11 mouse cellular contexts compared by ENCODE assay signal in the genomic region with DNA sequence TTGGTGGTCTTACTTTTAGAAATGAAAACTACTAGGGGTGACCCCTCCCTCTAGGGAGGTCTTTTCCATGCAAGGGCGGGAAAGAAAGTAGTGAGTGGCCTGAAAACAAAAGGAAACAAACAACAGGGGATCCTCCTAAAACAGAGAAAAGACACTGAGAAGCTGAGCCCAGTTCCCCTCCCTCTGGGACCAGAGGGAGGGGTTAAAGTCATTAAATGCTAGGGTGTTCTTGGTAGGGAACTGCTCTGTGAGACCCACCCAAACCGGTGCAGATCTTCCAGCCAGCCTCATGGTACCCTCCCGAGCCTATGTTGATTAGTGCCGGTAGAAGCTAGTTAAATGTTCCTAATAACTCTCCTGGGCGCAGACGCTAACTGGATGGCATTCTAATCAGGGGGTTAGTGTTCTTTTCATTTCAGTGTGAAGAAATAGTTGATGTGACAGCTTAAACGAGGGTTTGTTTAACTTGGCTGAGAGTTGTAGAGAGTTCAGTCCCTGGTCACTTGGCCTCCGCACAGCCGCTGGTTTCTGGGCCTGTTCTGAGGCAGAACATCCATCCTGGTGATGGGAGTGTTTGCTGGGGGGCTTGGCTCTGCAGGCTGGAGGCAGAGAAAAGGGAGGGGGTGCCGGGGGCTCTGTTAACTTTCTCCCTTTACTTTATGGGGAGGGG. TPM values are rescaled to one million over a fixed set of nuclear protein-coding genes. Genes with fewer than 3 reads are reported as not detected.
A peak's percentile ranks its signal among the peaks of the same experiment; 100 is the strongest.
DNase-seq lines count a peak whose midpoint lies in the region; ATAC-seq and TF ChIP-seq lines count a peak whose summit lies in the region.
"Had no signal": no experiment of that assay in that cellular context is flagged by ENCODE, and none has a peak within 500 bp of the region (broad histone marks: within the 10 kb centered on the region; RNA-seq: fewer than 3 reads in every experiment).

No protein-coding gene starts in this region.

- H3K27me3 ChIP-seq in lung, embryonic 15.5 days, result no peaks in the 10 kb centered on the region
- H3K27me3 ChIP-seq in kidney, embryonic 16.5 days (ENCODE audit: insufficient read depth, low read length), result no peaks in the 10 kb centered on the region
- no peaks in the 10 kb centered on the region for H3K27me3 ChIP-seq in stomach, embryonic 16.5 days (ENCODE audit: control insufficient read depth, insufficient read depth, low read length)

- no peaks in the 10 kb centered on the region for H3K36me3 ChIP-seq in lung, embryonic 15.5 days
- H3K36me3 ChIP-seq in kidney, embryonic 16.5 days (ENCODE audit: insufficient read depth, low read length), result no peaks in the 10 kb centered on the region
- H3K36me3 ChIP-seq in stomach, embryonic 16.5 days (ENCODE audit: control insufficient read depth, insufficient read depth, low read length), result no peaks in the 10 kb centered on the region

- peak overlapping the region; percentile 6; the same call in 1 of the 2 replicates for H3K4me2 ChIP-seq in lung, embryonic 15.5 days
- no peak overlapping the region; the same call in 1 of the 2 replicates for H3K4me2 ChIP-seq in kidney, embryonic 16.5 days (replicated peaks; ENCODE audit: low read depth, low read length)
- H3K4me2 ChIP-seq in stomach, embryonic 16.5 days (ENCODE audit: low read depth, low read length), result peak overlapping the region; percentile 34

- ATAC-seq in lung, embryonic 15.5 days (ENCODE audit: borderline replicate concordance, extremely low read depth, low FRiP score, low TSS enrichment), result peak; percentile 50; the same call in 1 of the 2 replicates
- ATAC-seq in kidney, embryonic 16.5 days (ENCODE audit: low FRiP score, low TSS enrichment), result peak; percentile 60
- ATAC-seq in stomach, embryonic 16.5 days (ENCODE audit: insufficient read depth, low FRiP score), result peak; percentile 69
- ATAC-seq: activated CD4-positive, CD25-positive, alpha-beta regulatory T cell, adult 4 months had no signal

- H3K27ac ChIP-seq in lung, embryonic 15.5 days, result peak overlapping the region; percentile 83
- H3K27ac ChIP-seq in kidney, embryonic 16.5 days (ENCODE audit: low read length), result peak overlapping the region; percentile 80
- H3K27ac ChIP-seq in stomach, embryonic 16.5 days (ENCODE audit: low read length), result peak overlapping the region; percentile 79

- H3K4me3 ChIP-seq in lung, embryonic 15.5 days, result no peak overlapping the region
- no peak overlapping the region for H3K4me3 ChIP-seq in lung, adult 2 months (replicated peaks; ENCODE audit: extremely low read depth, low read depth, low read length)
- H3K4me3 ChIP-seq in kidney, embryonic 16.5 days (ENCODE audit: low read length), result no peak overlapping the region
- 0 out of 2 replicates have a peak overlapping the region, but pooled peaks have one; percentile 5 for H3K4me3 ChIP-seq in stomach, embryonic 16.5 days (replicated peaks; ENCODE audit: low read length)

- no peaks in the 10 kb centered on the region for H3K9me3 ChIP-seq in lung, embryonic 15.5 days
- H3K9me3 ChIP-seq in kidney, embryonic 16.5 days (ENCODE audit: low read length), result no peaks in the 10 kb centered on the region
- no peaks in the 10 kb centered on the region for H3K9me3 ChIP-seq in stomach, embryonic 16.5 days (replicated peaks; ENCODE audit: control insufficient read depth, low read length)

- WGBS in lung, embryonic 15.5 days, result 20% methylated on average over 10 of the region's 10 CpGs
- WGBS in lung, adult 2 months, result 42% methylated on average over 10 of the region's 10 CpGs
- 33% methylated on average over 10 of the region's 10 CpGs for WGBS in kidney, embryonic 16.5 days
- 14% methylated on average over 10 of the region's 10 CpGs for WGBS in stomach, embryonic 16.5 days

- no peak for TF ChIP-seq POLR2A in lung, adult 2 months (IDR thresholded peaks at IDR 0.05; ENCODE audit: borderline replicate concordance, extremely low read depth, low read depth, low read length)

- peak; percentile 51 to 66 for DNase-seq in heart, adult 18-20 months
- DNase-seq in heart, adult 8-10 months (ENCODE audit: low spot score), result no peak
- DNase-seq in lung, adult 2 months, result no peak
- no peak for DNase-seq in cerebellum, adult 8-10 months
- DNase-seq in MN1 (ENCODE audit: low spot score), result no peak
- DNase-seq: B cell, adult 2 months; midbrain, embryonic 14.5 days had no signal

- no peak overlapping the region for H3K9ac ChIP-seq in lung, embryonic 15.5 days
- no peak overlapping the region for H3K9ac ChIP-seq in kidney, embryonic 16.5 days (replicated peaks; ENCODE audit: low read length)
- H3K9ac ChIP-seq in stomach, embryonic 16.5 days (ENCODE audit: low read length), result peak overlapping the region; percentile 31

- peaks cover 41% of the 10 kb centered on the region for H3K4me1 ChIP-seq in lung, embryonic 15.5 days
- no peaks in the 10 kb centered on the region for H3K4me1 ChIP-seq in lung, adult 2 months (ENCODE audit: control insufficient read depth, insufficient read depth, low read length)
- H3K4me1 ChIP-seq in kidney, embryonic 16.5 days (ENCODE audit: insufficient read depth, low read length), result peaks cover 29% of the 10 kb centered on the region
- peaks cover 29% of the 10 kb centered on the region for H3K4me1 ChIP-seq in stomach, embryonic 16.5 days (ENCODE audit: control insufficient read depth, insufficient read depth, low read length)

- no peak for TF ChIP-seq CTCF in lung, adult 2 months (IDR thresholded peaks at IDR 0.05; ENCODE audit: insufficient read depth, low read length)

RNA-seq across cellular contexts. Expression of gene Srsf3, which starts 7.4 kb away (rescaled TPM):
- total RNA-seq in heart, adult 18-20 months (2021), result 10 to 100 TPM; 74.9 to 89.9 TPM
- 10 to 100 TPM; 52.6 to 73.3 (median 70.5) TPM for total RNA-seq in heart, adult 8-10 months (2022)
- 633 and 642 TPM in 2 replicates for polyA plus RNA-seq in lung, embryonic 15.5 days (2015; fragmentation: Nextera tagmentation; extraction: Ambion mirVana)
- 159 and 168 TPM in 2 replicates for polyA plus RNA-seq in lung, adult 2 months (2012; rRNA removed)
- 597 and 625 TPM in 2 replicates for polyA plus RNA-seq in kidney, embryonic 16.5 days (2015; fragmentation: Nextera tagmentation; extraction: Ambion mirVana)
- 456 and 477 TPM in 2 replicates for polyA plus RNA-seq in stomach, embryonic 16.5 days (2015; fragmentation: Nextera tagmentation; extraction: Ambion mirVana)

RNA-seq across cellular contexts. Expression of gene Stk38, which starts 17.2 kb away (rescaled TPM):
- total RNA-seq in heart, adult 18-20 months (2021), result 10 to 100 TPM; 22.0 to 28.8 TPM
- total RNA-seq in heart, adult 8-10 months (2022), result 10 to 100 TPM; 26.4 to 31.4 (median 29.0) TPM
- polyA plus RNA-seq in lung, embryonic 15.5 days (2015; fragmentation: Nextera tagmentation; extraction: Ambion mirVana), result 96.6 and 105 TPM in 2 replicates
- polyA plus RNA-seq in lung, adult 2 months (2012; rRNA removed), result 105 and 111 TPM in 2 replicates
- 106 and 121 TPM in 2 replicates for polyA plus RNA-seq in kidney, embryonic 16.5 days (2015; fragmentation: Nextera tagmentation; extraction: Ambion mirVana)
- 118 and 120 TPM in 2 replicates for polyA plus RNA-seq in stomach, embryonic 16.5 days (2015; fragmentation: Nextera tagmentation; extraction: Ambion mirVana)

Comparison
In these comparisons a context has a peak if more than half of its experiments do, and no peak if none do; other contexts are left out.
1. DNase-seq: peak in heart, adult 18-20 months (2 of 2); none in heart, adult 8-10 months (single experiment), lung, adult 2 months (single experiment), cerebellum, adult 8-10 months (single experiment) and MN1 (single experiment).
2. Peak in every context shown above with its lines, with median percentiles within 50 percentile points of each other: ATAC-seq and H3K27ac ChIP-seq.